Mouse (Mus musculus) megakaryocyte, embryonic 14.5 days (primary cell): ENCODE data around the gene Mtif3.

ENCODE experiments used
- FLI1 ChIP-seq: IDR thresholded peaks from 2 replicates; pipeline ENCODE4 v1.6.1; 2012; ENCODE audit warnings: low read length, inconsistent platforms, mixed read lengths
- GATA1 ChIP-seq: IDR thresholded peaks from 3 replicates; pipeline ENCODE4 v1.6.1; 2012; ENCODE audit warnings: mixed read lengths, low read length, inconsistent platforms, borderline replicate concordance

DNA sequence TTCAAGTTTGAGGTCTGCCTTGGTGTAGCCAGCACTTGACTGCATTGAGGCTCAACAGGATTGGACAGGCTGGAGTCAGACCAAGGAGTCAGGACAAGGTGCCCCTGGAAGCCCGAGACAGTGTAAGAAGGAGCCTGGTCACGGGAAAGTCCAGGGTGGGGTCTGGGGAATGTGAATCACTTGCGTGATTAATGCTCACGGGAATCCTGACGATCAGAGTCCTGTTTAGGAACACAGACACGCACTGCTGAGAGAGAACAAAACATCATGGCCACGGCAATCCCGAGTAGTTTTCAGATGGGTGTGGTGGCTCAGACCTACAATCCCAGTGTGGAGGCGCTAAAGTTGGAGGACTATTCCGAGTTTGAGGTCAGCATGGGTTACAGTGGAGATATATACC, 47.7 kb upstream of the Mtif3 start:
- TF ChIP-seq GATA1 (no peak), FLI1 (no peak)
